Mouse (Mus musculus) limb, embryonic 14.5 days (tissue): ENCODE data around the gene Slc4a8. TPM values are rescaled to one million over a fixed set of nuclear protein-coding genes. Genes with fewer than 3 reads are reported as not detected.

ENCODE experiments used
- ATAC-seq: fragments of 200-750 bp; cut with Nextera tagmentation; 2 replicates; pipeline ENCODE4 v1.8.0; 2017; ENCODE audit warnings: low read depth, moderate number of reproducible peaks, moderate TSS enrichment; ENCODE audit not compliant: low FRiP score
- DNase-seq: peaks from one replicate; pipeline ENCODE4 v3.0.0-alpha.2; 2015; ENCODE audit warnings: low spot score
- H3K27ac ChIP-seq: fragments of 300-500 bp; sonication (generic); replicated peaks from 2 replicates; pipeline ENCODE4 v1.5.1; 2014; ENCODE audit warnings: low read depth, mild to moderate bottlenecking, low read length, moderate library complexity, mixed read lengths
- H3K27me3 ChIP-seq: fragments of 300-500 bp; sonication (generic); 2 replicates; pipeline ENCODE4 v1.6.1; 2014; ENCODE audit warnings: low read length, mixed read lengths; ENCODE audit not compliant: control insufficient read depth, insufficient read depth
- H3K36me3 ChIP-seq: fragments of 300-500 bp; sonication (generic); 2 replicates; pipeline ENCODE4 v1.6.1; 2014; ENCODE audit warnings: mild to moderate bottlenecking, low read length, moderate library complexity, mixed read lengths; ENCODE audit not compliant: control insufficient read depth, insufficient read depth
- H3K4me1 ChIP-seq: fragments of 300-500 bp; sonication (generic); 2 replicates; pipeline ENCODE4 v1.6.1; 2014; ENCODE audit warnings: antibody characterized with exemption, low read length, mixed read lengths; ENCODE audit not compliant: control insufficient read depth, insufficient read depth
- H3K4me2 ChIP-seq: fragments of 300-500 bp; sonication (generic); replicated peaks from 2 replicates; pipeline ENCODE4 v1.6.1; 2014; ENCODE audit warnings: low read depth, mild to moderate bottlenecking, low read length, moderate library complexity; ENCODE audit not compliant: severe bottlenecking
- H3K4me3 ChIP-seq: fragments of 300-500 bp; sonication (generic); replicated peaks from 2 replicates; pipeline ENCODE4 v1.5.1; 2014; ENCODE audit warnings: low read length
- H3K9ac ChIP-seq: fragments of 300-500 bp; sonication (generic); 2 replicates; pipeline ENCODE4 v1.6.1; 2014; ENCODE audit warnings: mild to moderate bottlenecking, low read depth, low read length, moderate library complexity; ENCODE audit not compliant: severe bottlenecking
- H3K9me3 ChIP-seq: fragments of 300-500 bp; sonication (generic); 2 replicates; pipeline ENCODE4 v1.6.1; 2016; ENCODE audit warnings: low read length; ENCODE audit not compliant: control insufficient read depth
- POLR2A ChIP-seq: fragments of 200-500 bp; IDR thresholded peaks from 2 replicates; pipeline ENCODE4 v1.8.0; 2012; ENCODE audit warnings: inconsistent platforms, mild to moderate bottlenecking, moderate library complexity, borderline replicate concordance; ENCODE audit not compliant: insufficient read depth, insufficient read length; ENCODE audit errors: extremely low read depth
- WGBS: fragments of 180-500 bp; shearing (Covaris S2); extraction: QIAGEN DNeasy Blood & Tissue Kit; methylation state at CpG from one replicate; pipeline ENCODE4 v1.1.7; 2014; 5-methylcytosine and 5-hydroxymethylcytosine counted together
- polyA plus RNA-seq, 2 experiments: library from polyadenylated mRNA; depleted of rRNA in 1 of 2; stranded (reverse) in 1 of 2; unstranded in 1 of 2; fragments of >200 nt; fragmentation: Nextera tagmentation in 1 of 2; extraction: Ambion mirVana in 1 of 2; gene quantifications; 2 replicates each; pipeline versions ENCODE4 v1.2.1 to v1.2.3; 2012 to 2014

Gene Slc4a8
- polyA plus RNA-seq, 2 experiments: 2.9 to 3.8 TPM

GRCm38 (mm10) chr15:100749751-100750538, 11.6 kb upstream of the Slc4a8 start:
- Histone ChIP-seq H3K4me2 (no peak overlapping the region), H3K4me1 (no peaks in the 10 kb centered on the region), H3K4me3 (no peak overlapping the region), H3K9ac (no peak overlapping the region), H3K27ac (no peak overlapping the region), H3K27me3 (no peaks in the 10 kb centered on the region), H3K36me3 (no peaks in the 10 kb centered on the region), H3K9me3 (no peaks in the 10 kb centered on the region)
- no peak for TF ChIP-seq POLR2A
- ATAC-seq: no peak
- 64% methylated on average over 10 of the region's 10 CpGs for WGBS
- no peak for DNase-seq

- H3K36me3 ChIP-seq: no peaks in the 10 kb centered on the region
- DNase-seq (no peak), ATAC-seq (no peak)
- H3K27me3 ChIP-seq: no peaks in the 10 kb centered on the region
- H3K4me1 ChIP-seq: no peaks in the 10 kb centered on the region
- H3K9me3 ChIP-seq: no peaks in the 10 kb centered on the region
- H3K4me2 ChIP-seq: no peak overlapping the region
- TF ChIP-seq POLR2A: no peak
- no peak overlapping the region for H3K9ac ChIP-seq
- WGBS: 77% methylated on average over 2 of the region's 2 CpGs
- no peak overlapping the region for H3K27ac ChIP-seq
- H3K4me3 ChIP-seq: no peak overlapping the region
These were observed 9.1 kb upstream of the Slc4a8 start for GRCm38 (mm10) chr15:100752439-100752838.

- Histone ChIP-seq H3K4me3 (no peak overlapping the region), H3K36me3 (no peaks in the 10 kb centered on the region), H3K9me3 (no peaks in the 10 kb centered on the region), H3K27ac (no peak overlapping the region), H3K9ac (no peak overlapping the region), H3K4me2 (no peak overlapping the region), H3K27me3 (no peaks in the 10 kb centered on the region), H3K4me1 (no peaks in the 10 kb centered on the region)
- ATAC-seq: no peak
- TF ChIP-seq POLR2A: no peak
- no peak for DNase-seq
- WGBS: 59% methylated on average over 5 of the region's 5 CpGs
These were observed 8.5 kb upstream of the Slc4a8 start for GRCm38 (mm10) chr15:100753045-100753444.

- no peak for TF ChIP-seq POLR2A
- Histone ChIP-seq H3K4me2 (no peak overlapping the region), H3K9ac (no peak overlapping the region), H3K27me3 (no peaks in the 10 kb centered on the region), H3K9me3 (no peaks in the 10 kb centered on the region), H3K4me3 (no peak overlapping the region), H3K27ac (no peak overlapping the region), H3K36me3 (no peaks in the 10 kb centered on the region), H3K4me1 (no peaks in the 10 kb centered on the region)
- no peak for ATAC-seq
- 45% methylated on average over 7 of the region's 7 CpGs for WGBS
- no peak for DNase-seq
These were observed 7.5 kb upstream of the Slc4a8 start for GRCm38 (mm10) chr15:100754041-100754440.

GRCm38 (mm10) chr15:100754805-100755497, 6.6 kb upstream of the Slc4a8 start:
- Histone ChIP-seq H3K4me2 (no peak overlapping the region), H3K9ac (no peak overlapping the region), H3K9me3 (no peaks in the 10 kb centered on the region), H3K27ac (no peak overlapping the region), H3K27me3 (no peaks in the 10 kb centered on the region), H3K4me3 (no peak overlapping the region), H3K36me3 (no peaks in the 10 kb centered on the region), H3K4me1 (no peaks in the 10 kb centered on the region)
- no peak for TF ChIP-seq POLR2A
- DNase-seq: peak; percentile 26
- 7% methylated on average over 11 of the region's 11 CpGs for WGBS
- no peak for ATAC-seq
